Mouse (Mus musculus) kidney, adult 2 months (tissue): ENCODE measurements around the gene Rassf1. TPM values are rescaled to one million over a fixed set of nuclear protein-coding genes. Genes with fewer than 3 reads are reported as not detected.

Experiments used
- DNase-seq: peaks from one replicate; pipeline ENCODE4 v3.0.0; 2021
- H3K27ac ChIP-seq: fragments of 200-500 bp; 2 replicates; pipeline ENCODE4 v1.5.1; 2012; ENCODE audit warnings: low read depth, low read length, control low read depth, inconsistent platforms; ENCODE audit not compliant: insufficient read depth
- H3K27me3 ChIP-seq: fragments of 200-500 bp; replicated peaks from 2 replicates; pipeline ENCODE4 v1.6.1; 2012; ENCODE audit warnings: mild to moderate bottlenecking, moderate library complexity, low read length, inconsistent platforms; ENCODE audit not compliant: control insufficient read depth, insufficient read depth
- H3K36me3 ChIP-seq: fragments of 200-500 bp; 2 replicates; pipeline ENCODE4 v1.6.1; 2012; ENCODE audit warnings: mild to moderate bottlenecking, moderate library complexity, low read length, inconsistent platforms; ENCODE audit not compliant: control insufficient read depth, insufficient read depth
- H3K4me1 ChIP-seq: fragments of 200-500 bp; 2 replicates; pipeline ENCODE4 v1.6.1; 2011; ENCODE audit warnings: low read length; ENCODE audit not compliant: control insufficient read depth, insufficient read depth
- H3K4me3 ChIP-seq: fragments of 200-500 bp; 2 replicates; pipeline ENCODE4 v1.5.1; 2011; ENCODE audit warnings: mild to moderate bottlenecking, low read depth, low read length, control low read depth; ENCODE audit not compliant: insufficient read depth
- CTCF ChIP-seq: fragments of 200-500 bp; conservative IDR thresholded peaks from 2 replicates; pipeline ENCODE4 v1.5.1; 2011; ENCODE audit warnings: low read depth, mild to moderate bottlenecking, control low read depth, low read length, moderate library complexity, mixed read lengths; ENCODE audit not compliant: insufficient read depth, insufficient read length
- POLR2A ChIP-seq: fragments of 200-500 bp; IDR thresholded peaks from one replicate; pipeline ENCODE4 v1.6.1; 2011; ENCODE audit warnings: low read depth, low read length, control low read depth
- WGBS: fragments of 180-500 bp; shearing (Covaris S2); methylation state at CpG from one replicate; pipeline ENCODE4 v1.1.7; 2018; 5-methylcytosine and 5-hydroxymethylcytosine counted together
- polyA plus RNA-seq: library from polyadenylated mRNA; depleted of rRNA; stranded (reverse); fragments of >200 nt; gene quantifications from 2 replicates; pipeline ENCODE4 v1.2.3, GENCODE M21; 2012; rRNA removed

The Rassf1 gene
- polyA plus RNA-seq, 1 experiment, result 23.0 TPM

- Histone ChIP-seq H3K27ac (peak overlapping the region; percentile 99), H3K4me1 (peaks cover 31% of the 10 kb centered on the region), H3K27me3 (no peaks in the 10 kb centered on the region), H3K36me3 (no peaks in the 10 kb centered on the region), H3K4me3 (peak overlapping the region; percentile 65)
- DNase-seq, result peak; percentile 66
- no peak for TF ChIP-seq CTCF
- peak; percentile 65 for TF ChIP-seq POLR2A
- 22% methylated on average over 9 of the region's 9 CpGs for WGBS
Measured at GRCm38 (mm10) chr9:107606591-107606990, 55.2 kb downstream of the Rassf1 start.

- TF ChIP-seq CTCF, result no peak
- no peak for TF ChIP-seq POLR2A
- WGBS, result 40% methylated on average over 2 of the region's 2 CpGs
- Histone ChIP-seq H3K27me3 (no peaks in the 10 kb centered on the region), H3K4me1 (peaks cover 34% of the 10 kb centered on the region), H3K36me3 (no peaks in the 10 kb centered on the region), H3K4me3 (peak overlapping the region; percentile 65), H3K27ac (peak overlapping the region; percentile 99)
- no peak for DNase-seq
Measured at GRCm38 (mm10) chr9:107607036-107607435, 55.7 kb downstream of the Rassf1 start.

GRCm38 (mm10) chr9:107607653-107608245 lies 56.4 kb downstream of the Rassf1 start:
- no peaks in the 10 kb centered on the region for H3K36me3 ChIP-seq
- H3K27me3 ChIP-seq, result no peaks in the 10 kb centered on the region
- 54% methylated on average over 9 of the region's 9 CpGs for WGBS
- peak; percentile 58 for DNase-seq
- H3K27ac ChIP-seq, result peak overlapping the region; percentile 99
- TF ChIP-seq POLR2A, result no peak
- no peak for TF ChIP-seq CTCF
- H3K4me3 ChIP-seq, result peak overlapping the region; percentile 65
- H3K4me1 ChIP-seq, result peaks cover 34% of the 10 kb centered on the region

GRCm38 (mm10) chr9:107608741-107609432 lies 57.5 kb downstream of the Rassf1 start, which contains the start of gene Sema3b:
Sema3b (minus strand) TSS chr9:107609229.
- H3K4me3 ChIP-seq, result peak within 1 kb of the TSS; percentile 65
- no peaks in the 10 kb centered on the region for H3K27me3 ChIP-seq
- no peaks in the 10 kb centered on the region for H3K36me3 ChIP-seq
- TF ChIP-seq POLR2A, result no peak
- no peak for TF ChIP-seq CTCF
- H3K27ac ChIP-seq, result peak within 1 kb of the TSS; percentile 99
- peaks cover 38% of the 10 kb centered on the region for H3K4me1 ChIP-seq
- WGBS, result 37% methylated on average over 11 of the region's 12 CpGs
- DNase-seq, result peak; percentile 68

- Histone ChIP-seq H3K36me3 (no peaks in the 10 kb centered on the region), H3K27me3 (no peaks in the 10 kb centered on the region), H3K4me3 (no peak overlapping the region), H3K27ac (peak overlapping the region; percentile 32; the same call in 1 of the 2 replicates), H3K4me1 (peaks cover 32% of the 10 kb centered on the region)
- DNase-seq, result no peak
- TF ChIP-seq POLR2A (no peak), CTCF (no peak)
- 67% methylated on average over 4 of the region's 4 CpGs for WGBS
Measured at GRCm38 (mm10) chr9:107609433-107609830, 58.1 kb downstream of the Rassf1 start.

- 77% methylated on average over 6 of the region's 6 CpGs for WGBS
- TF ChIP-seq CTCF (no peak), POLR2A (no peak)
- no peaks in the 10 kb centered on the region for H3K27me3 ChIP-seq
- H3K4me1 ChIP-seq, result peaks cover 24% of the 10 kb centered on the region
- DNase-seq, result no peak
- H3K4me3 ChIP-seq, result 0 out of 2 replicates have a peak overlapping the region, but pooled peaks have one; percentile 27
- peaks cover 2% of the 10 kb centered on the region for H3K36me3 ChIP-seq
- peak overlapping the region; percentile 86 for H3K27ac ChIP-seq
Measured at GRCm38 (mm10) chr9:107611456-107612190, 60.3 kb downstream of the Rassf1 start.

Other genes starting within 250 kb of the Rassf1 start
- 35.0 and 42.1 TPM in 2 replicates for gene Hemk1, start 213.2 kb upstream of the Rassf1 start, polyA plus RNA-seq
- 6.1 and 7.4 TPM in 2 replicates for gene 6430571L13Rik, start 211.0 kb upstream of the Rassf1 start, polyA plus RNA-seq
- gene Cacna2d2, start 151.9 kb upstream of the Rassf1 start, polyA plus RNA-seq, result 0.48 and 0.62 TPM in 2 replicates
- gene Tmem115, start 17.6 kb upstream of the Rassf1 start, polyA plus RNA-seq, result 52.1 and 63.6 TPM in 2 replicates
- 62.6 and 77.4 TPM in 2 replicates for gene Cyb561d2, start 9.4 kb upstream of the Rassf1 start, polyA plus RNA-seq
- 61.5 and 62.6 TPM in 2 replicates for gene Nprl2, start 9.3 kb upstream of the Rassf1 start, polyA plus RNA-seq
- 52.6 and 52.9 TPM in 2 replicates for gene Zmynd10, start 4.3 kb upstream of the Rassf1 start, polyA plus RNA-seq
- 82.5 and 93.8 TPM in 2 replicates for gene Tusc2, start 11.7 kb downstream of the Rassf1 start, polyA plus RNA-seq
- 103 and 155 TPM in 2 replicates for gene Hyal2, start 16.4 kb downstream of the Rassf1 start, polyA plus RNA-seq
- 8.1 and 9.4 TPM in 2 replicates for gene Hyal1, start 25.4 kb downstream of the Rassf1 start, polyA plus RNA-seq
- gene Naa80, start 27.3 kb downstream of the Rassf1 start, polyA plus RNA-seq, result 43.0 and 62.8 TPM in 2 replicates
- gene Hyal3, start 29.3 kb downstream of the Rassf1 start, polyA plus RNA-seq, result 1.6 and 2.1 TPM in 2 replicates
- 50.5 and 57.8 TPM in 2 replicates for gene Ifrd2, start 36.1 kb downstream of the Rassf1 start, polyA plus RNA-seq
- gene Sema3b, start 57.7 kb downstream of the Rassf1 start, polyA plus RNA-seq, result 63.3 and 78.8 TPM in 2 replicates
- gene Gnai2, start 83.8 kb downstream of the Rassf1 start, polyA plus RNA-seq, result 356 and 366 TPM in 2 replicates
- 77.9 and 139 TPM in 2 replicates for gene Slc38a3, start 118.0 kb downstream of the Rassf1 start, polyA plus RNA-seq
- 0.09 and 0.22 TPM in 2 replicates for gene Gnat1, start 128.2 kb downstream of the Rassf1 start, polyA plus RNA-seq
- 39.1 and 45.5 TPM in 2 replicates for gene Sema3f, start 158.9 kb downstream of the Rassf1 start, polyA plus RNA-seq
- gene Rbm5, start 219.4 kb downstream of the Rassf1 start, polyA plus RNA-seq, result 43.8 and 51.5 TPM in 2 replicates